Mouse (Mus musculus) left cerebral cortex, postnatal 14 days (tissue): Measurements from ENCODE around the gene Gpr179. TPM values are rescaled to one million over a fixed set of nuclear protein-coding genes. Genes with fewer than 3 reads are reported as not detected.

Experiments used
- DNase-seq, 2 experiments: peaks; one replicate each; pipeline ENCODE4 v3.0.0; 2021 to 2022; ENCODE audit warnings: low spot score in 2 of 2, mixed read lengths in 1 of 2
- intact Hi-C: fragments of 180-260 bp; cut with DNase I; formaldehyde crosslinking; loops from one replicate; pipeline ENCODE4 v1.15.1; 2025
- total RNA-seq, 2 experiments: library from RNA; stranded (reverse); gene quantifications; 2 replicates each; pipeline ENCODE4 v1.2.3; 2021

The Gpr179 gene
- total RNA-seq, 2 experiments from 2014 or later: 0.18 to 0.19 TPM

DNA sequence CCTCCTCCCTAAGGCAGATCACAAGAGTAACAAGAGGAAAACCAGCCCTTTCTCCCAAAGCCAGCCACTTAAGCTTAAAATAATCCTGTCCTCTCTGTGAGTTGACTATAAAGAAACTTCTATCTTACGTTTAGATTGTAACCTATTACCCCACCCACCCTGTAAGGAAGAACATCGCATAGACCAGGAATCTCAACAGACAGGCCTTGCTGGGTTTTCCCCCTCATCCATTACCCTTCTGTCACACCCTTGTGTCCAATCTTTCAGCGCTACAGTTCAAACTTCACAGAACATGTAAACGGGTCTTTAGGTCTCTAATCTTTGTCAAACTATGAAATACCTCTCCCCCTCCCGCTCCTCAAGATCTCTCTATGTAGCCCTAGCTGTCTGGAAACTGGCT, 47.2 kb downstream of the Gpr179 start:
- intact Hi-C loops: no loop called here
- DNase-seq: no peak

DNA sequence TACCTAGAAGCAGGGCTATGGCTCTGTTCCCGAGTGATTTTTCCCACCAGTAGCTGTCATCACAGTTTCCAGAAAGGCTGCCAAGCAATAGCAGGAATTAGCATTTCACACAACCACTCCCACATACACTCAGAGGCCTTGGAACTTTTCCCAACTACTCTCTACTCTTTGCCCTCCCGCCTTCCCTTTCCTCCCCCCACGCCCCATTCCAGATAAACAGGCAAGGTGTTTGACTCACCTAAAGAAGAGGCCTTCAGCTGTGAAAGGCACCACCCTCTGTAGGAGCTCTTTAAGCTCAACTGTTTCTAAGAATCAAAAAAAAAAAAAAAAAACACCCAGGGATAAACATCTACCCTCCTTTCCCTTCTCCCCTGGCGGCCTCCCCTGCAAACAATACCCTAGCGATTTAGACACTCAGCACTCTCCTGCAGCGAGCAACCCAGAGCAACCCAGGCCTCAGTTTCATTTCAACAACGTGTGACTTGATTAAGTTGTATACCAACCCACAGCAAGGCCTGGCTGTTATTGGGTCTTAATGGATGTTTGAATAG, 49.6 kb downstream of the Gpr179 start:
- peak; percentile 41 to 77 for DNase-seq
- intact Hi-C loops: no loop called here

DNA sequence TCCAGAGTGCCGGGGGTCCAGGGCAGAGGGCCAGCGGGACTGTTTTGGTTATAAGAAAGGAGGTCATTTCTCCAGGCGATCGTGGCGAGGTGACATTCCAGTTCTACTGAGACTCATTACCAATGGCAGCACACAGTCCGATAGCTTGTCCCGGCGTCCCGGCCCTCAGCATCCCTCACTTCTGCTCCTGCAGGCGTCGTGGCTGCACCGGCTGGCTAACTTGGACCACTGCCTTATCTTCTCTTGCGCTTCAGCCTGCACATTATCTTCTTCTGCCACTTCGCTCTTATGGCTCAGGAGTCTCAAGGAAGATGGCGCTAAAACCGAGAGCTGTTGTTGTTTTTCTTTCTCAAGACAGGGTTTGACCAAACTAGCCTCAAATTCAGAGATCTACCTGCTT, 50.5 kb downstream of the Gpr179 start:
- DNase-seq: no peak
- intact Hi-C loops: no loop called here

DNA sequence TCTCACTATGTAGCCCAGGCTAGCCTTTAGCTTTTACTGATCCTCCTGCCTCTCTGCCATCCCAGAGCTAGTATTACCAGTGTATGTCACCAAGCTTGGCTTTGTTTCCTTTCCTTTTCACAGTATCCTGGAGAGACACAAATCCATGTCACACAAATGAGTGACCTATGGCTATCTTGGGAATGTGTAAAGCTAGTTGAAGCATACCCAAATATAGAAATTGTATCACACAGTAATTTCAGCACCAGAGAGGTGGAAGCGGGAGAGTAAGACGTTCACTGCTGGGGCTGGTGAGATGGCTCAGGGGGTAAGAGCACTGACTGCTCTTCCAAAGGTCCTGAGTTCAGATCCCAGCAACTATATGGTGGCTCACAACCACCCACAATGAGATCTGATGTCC, 51.9 kb downstream of the Gpr179 start:
- intact Hi-C loops: no loop called here
- no peak for DNase-seq

DNA sequence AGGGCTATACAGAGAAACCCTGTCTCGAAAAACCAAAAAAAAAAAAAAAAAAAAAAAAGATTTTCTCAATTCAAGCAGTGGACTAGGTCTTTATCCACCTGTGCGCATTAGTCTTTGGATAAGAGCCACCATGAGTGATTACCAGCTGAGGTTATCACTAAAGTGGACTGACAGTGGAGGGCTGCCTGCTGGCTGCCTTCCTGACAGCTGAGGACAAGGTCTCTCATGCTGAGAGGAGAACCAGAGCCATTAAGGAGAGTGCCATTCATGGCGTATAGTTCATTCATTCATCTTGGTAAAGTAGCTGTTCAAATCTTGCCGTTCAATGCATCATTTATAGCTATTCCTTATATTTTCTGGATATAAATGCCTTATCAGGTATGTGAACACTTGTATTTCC, 55.3 kb downstream of the Gpr179 start:
- intact Hi-C loops: no loop called here
- no peak for DNase-seq

DNA sequence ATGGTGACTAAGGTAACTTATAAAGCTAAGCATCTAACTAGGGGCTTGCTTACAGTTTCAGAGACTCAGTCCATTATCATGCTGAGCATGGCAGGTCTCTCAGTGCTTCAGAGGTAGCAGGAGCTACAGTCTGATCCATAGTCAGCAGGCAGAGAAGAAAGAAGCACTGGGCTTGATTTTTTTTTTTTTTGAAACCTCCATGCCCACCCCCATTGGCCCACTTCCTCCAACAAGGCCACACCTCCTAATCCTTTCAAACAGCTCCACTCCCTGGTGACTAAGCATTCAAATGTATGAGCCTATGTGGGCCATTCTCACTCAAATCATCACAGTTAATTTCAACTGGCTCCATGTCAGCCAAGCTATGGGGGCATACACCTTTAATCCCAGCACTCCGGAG, 59.1 kb downstream of the Gpr179 start:
- DNase-seq: no peak
- intact Hi-C loops: no loop called here

DNA sequence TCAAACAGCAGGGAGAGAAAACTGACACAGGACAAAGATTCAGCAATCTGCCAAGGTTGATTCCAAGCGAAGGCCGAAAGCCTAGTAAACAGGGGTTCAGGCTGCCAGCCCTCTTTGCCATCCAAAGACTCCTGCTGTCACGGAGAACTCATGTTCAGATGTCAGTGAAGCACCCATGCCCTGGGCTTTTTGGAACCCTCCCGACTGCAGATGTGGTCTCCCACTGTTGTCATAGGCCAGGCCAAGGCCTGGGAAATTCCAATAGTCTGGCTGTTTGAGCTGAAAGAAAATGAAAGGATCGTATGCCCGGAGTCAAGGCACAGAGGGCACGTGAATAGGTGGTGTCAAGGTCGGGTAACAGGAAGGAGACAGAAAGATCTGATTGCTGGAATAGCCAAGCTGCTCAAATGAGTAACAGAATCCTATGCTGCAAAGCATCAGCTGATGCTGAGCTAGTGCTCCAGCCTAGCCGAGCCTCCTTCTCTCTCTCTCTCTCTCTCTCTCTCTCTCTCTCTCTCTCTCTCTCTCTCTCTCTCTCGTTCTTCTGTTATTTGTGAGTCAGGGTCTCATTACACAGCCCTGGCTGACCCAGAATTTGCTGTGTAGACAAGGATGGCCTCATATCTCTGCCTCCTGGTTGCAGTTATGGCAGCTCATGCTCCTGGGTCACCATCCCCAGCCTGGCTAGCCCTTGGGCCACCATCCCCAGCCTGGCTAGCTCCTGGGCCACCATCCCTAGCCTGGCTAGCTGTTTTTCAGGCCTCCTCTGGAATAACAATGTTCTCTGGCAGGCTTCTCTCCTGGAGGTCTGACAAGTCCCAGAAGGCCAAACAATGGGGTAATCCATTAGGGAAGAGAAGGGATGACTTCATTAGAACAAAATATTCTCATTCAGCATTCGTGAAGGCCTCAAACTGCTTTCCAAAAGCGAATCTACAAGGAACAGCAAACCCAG, 62.3 kb downstream of the Gpr179 start:
- DNase-seq: peak; percentile 22 to 57
- intact Hi-C loops: no loop called here

DNA sequence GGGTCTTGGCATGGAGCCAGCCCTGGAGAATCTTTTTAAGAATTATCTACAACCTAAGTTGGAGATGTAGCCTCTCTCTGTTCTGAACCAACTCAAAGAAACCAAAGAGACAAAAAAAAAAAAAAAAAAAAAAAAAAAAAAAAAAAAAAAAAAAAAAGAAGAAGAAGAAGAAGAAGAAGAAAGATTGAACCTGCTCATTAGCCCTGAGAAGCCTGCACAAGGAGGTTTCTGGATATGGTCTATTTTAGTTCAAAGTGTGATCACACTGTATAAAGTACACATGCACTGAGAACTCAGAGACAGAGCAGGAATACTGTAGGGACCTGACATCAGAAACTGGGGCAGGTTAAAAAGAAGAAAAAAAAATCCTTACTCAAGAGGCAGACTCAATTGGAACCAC, 64.2 kb downstream of the Gpr179 start:
- intact Hi-C loops: no loop called here
- no peak for DNase-seq

DNA sequence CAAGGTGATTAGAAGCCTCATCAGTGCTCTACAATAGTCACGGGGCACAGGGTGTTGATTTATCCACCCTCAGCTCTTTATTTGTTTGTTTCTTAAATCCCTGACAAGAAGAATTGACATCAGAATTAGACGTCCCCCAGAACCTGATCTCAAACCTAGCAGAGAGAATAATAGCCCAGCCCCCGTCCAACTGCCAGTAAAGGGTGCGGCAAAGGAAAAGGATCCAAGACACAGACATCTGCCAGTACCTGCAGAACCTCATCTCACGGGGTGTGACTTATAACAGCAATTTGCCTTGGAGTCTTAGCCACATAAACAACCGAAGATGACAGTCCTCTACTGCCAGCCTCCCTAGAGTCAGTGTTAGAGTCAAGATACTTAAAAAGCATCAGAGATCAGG, 64.9 kb downstream of the Gpr179 start:
- intact Hi-C loops: no loop called here
- no peak for DNase-seq

DNA sequence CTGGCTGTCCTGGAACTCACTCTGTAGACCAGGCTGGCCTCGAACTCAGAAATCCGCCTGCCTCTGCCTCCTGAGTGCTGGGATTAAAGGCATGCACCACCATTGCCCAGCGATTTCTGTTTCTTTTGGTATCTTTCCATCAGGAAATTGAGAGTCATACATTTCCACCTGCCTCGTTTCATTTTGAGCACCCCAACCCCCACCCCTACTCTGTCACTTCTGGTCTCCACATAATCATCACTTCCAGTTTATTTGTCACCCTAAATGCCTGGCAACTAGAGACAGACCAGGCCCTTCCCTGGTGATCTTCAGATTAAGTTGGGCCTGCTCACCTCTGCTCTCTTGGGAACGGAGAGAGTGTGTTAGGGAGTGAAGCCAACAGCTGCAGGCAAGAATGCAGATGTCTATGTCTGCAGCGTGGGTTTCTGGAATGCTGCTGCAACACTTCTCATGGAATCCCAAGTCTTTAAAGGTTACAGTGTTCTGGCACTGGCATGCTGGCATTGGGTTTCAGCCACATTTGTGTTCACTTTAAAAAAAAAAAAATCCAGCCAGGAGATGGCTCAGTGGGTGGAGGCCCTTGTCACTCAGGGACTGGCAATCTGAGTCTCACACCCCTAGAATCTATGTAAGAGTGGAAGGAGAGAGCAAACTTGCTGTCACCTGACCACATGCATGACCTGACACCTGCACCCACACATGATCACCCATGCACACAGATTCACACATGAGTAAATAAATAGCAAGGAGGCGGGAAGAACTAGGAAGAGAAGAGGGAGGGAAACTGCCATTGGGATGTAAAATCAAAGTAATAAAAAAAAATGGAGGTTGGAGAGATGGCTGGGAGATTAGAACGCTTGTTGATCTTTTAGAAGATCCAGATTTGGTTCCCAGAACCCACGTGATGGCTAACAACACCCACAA, 65.8 kb downstream of the Gpr179 start:
- no peak for DNase-seq
- intact Hi-C loops: no loop called here

DNA sequence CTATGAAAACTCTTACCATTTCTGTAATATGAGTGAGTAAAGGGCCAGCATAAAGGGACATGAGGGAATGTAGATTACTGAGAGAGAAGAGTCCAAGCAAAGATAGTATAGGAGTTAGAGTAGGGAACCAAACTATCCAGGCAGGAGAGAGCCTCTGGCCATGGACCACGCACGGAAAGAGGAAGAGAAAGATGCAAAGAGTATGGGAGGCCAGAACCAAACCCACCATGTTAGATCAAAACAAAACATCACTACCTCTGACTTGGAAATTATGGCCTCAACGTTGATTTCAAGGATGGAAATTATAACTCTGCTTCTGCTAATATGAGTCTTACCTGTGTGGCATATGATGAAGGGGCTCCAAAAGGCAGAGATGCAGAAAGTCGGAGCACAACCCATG, 67.0 kb downstream of the Gpr179 start:
- intact Hi-C loops: no loop called here
- DNase-seq: no peak

DNA sequence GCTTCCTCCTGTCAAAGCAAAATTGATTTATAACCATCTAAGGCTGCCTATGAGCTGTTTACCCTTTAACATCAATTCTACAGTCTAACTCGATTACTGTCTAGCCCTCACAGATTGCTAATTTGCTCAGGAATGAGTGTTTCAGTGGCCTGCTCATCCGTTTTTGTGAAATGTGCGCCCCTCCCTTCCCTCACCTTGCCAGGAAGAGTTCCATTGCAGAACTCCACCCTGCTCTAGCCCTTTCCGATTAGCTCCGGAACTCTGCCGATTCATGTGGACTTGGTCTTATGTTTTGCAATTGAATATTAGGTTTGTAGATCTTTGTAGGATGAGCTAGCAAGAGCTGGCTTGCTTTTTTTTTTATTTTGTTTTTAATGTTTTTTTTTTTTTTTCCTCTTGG, 69.7 kb downstream of the Gpr179 start:
- no peak for DNase-seq
- intact Hi-C loops: no loop called here

Other genes with a start within 250 kb of the Gpr179 start
- gene Tbx21, start 236.7 kb downstream of the Gpr179 start, total RNA-seq: under 1 TPM in 1 of 2 experiments, not detected in 1; 0.13 TPM
- gene Tbkbp1, start 200.6 kb downstream of the Gpr179 start, total RNA-seq: 10 to 100 TPM; 46.4 to 49.4 TPM
- 100 to 1,000 TPM; 111 to 113 TPM for gene Kpnb1, start 164.2 kb downstream of the Gpr179 start, total RNA-seq
- gene Npepps, start 71.4 kb downstream of the Gpr179 start, total RNA-seq: 100 to 1,000 TPM; 134 to 144 TPM
- gene Mrpl45, start 36.4 kb downstream of the Gpr179 start, total RNA-seq: 10 to 100 TPM; 18.2 to 20.7 TPM
- gene Socs7, start 10.5 kb upstream of the Gpr179 start, total RNA-seq: 10 to 100 TPM; 88.1 to 90.7 TPM
- 10 to 100 TPM; 70.1 to 71.4 TPM for gene Arhgap23, start 63.5 kb upstream of the Gpr179 start, total RNA-seq
- gene 4933428G20Rik, start 148.3 kb upstream of the Gpr179 start, total RNA-seq: under 1 TPM in 1 of 2 experiments, not detected in 1; 0.23 TPM
- gene Srcin1, start 224.1 kb upstream of the Gpr179 start, total RNA-seq: 100 to 1,000 TPM; 341 to 382 TPM